Mouse (Mus musculus): ENCODE measurements around the gene Npr2.

- TF ChIP-seq POLR2A (IDR thresholded peaks at IDR 0.05; ENCODE audit: low read depth, low read length) (no peak), CTCF (conservative IDR thresholded peaks at IDR 0.05; ENCODE audit: insufficient read depth, insufficient read length, low read depth, low read length) (no peak)
These were observed 47.0 kb upstream of the Npr2 start, which contains the start of gene Msmp for GRCm38 (mm10) chr4:43584444-43585416.
